Mouse (Mus musculus) heart, adult 2 months (tissue): ENCODE data around the gene Dpp4.

ENCODE experiments used
- CTCF ChIP-seq: fragments of 200-600 bp; IDR thresholded peaks from 2 replicates; pipeline ENCODE4 v1.8.1; 2022; ENCODE audit warnings: antibody characterized with exemption, mild to moderate bottlenecking, moderate library complexity
- EP300 ChIP-seq: fragments of 200-500 bp; IDR thresholded peaks from 2 replicates; pipeline ENCODE4 v1.6.1; 2011; ENCODE audit warnings: low read depth, low read length, control low read depth; ENCODE audit not compliant: insufficient read depth
- POLR2A ChIP-seq: fragments of 200-500 bp; IDR thresholded peaks from 2 replicates; pipeline ENCODE4 v1.6.1; 2011; ENCODE audit warnings: mild to moderate bottlenecking, low read depth, low read length, control low read depth; ENCODE audit not compliant: insufficient read depth

DNA sequence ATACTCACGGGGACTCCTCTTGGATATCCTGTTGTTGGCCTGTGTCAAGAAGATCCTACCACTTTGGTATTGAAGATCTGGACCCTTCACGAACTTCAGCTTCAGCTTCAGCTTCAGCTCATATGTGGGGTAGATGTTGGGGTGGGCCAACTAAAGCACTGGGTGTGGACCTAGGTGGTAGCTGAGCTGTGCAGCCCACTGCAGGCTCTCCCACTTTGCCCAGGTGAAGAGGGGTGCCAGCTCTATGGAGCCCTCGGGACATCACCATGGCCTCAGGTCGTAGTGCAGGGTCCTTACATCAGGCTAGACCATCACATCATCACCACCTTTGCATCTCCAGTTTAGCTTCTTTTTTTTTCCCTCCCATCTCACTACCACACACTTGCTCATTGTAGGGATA lies 9.2 kb upstream of the Dpp4 start:
- no peak for TF ChIP-seq CTCF
- TF ChIP-seq POLR2A = no peak
- TF ChIP-seq EP300 = no peak
